Mouse (Mus musculus): ENCODE data around the gene Hoxb13. TPM values are rescaled to one million over a fixed set of nuclear protein-coding genes. Genes with fewer than 3 reads are reported as not detected.

Hoxb13 gene
- polyA plus RNA-seq, 1 experiment = not detected

GRCm38 (mm10) chr11:96171601-96172000, 22.5 kb upstream of the Hoxb13 start:
- H3K27ac ChIP-seq (ENCODE audit: insufficient read depth, low read length) = no peak overlapping the region
- H3K27me3 ChIP-seq (ENCODE audit: control insufficient read depth, insufficient read depth, low read length) = peaks cover 11% of the 10 kb centered on the region; the same call in 1 of the 2 replicates
- H3K4me1 ChIP-seq (ENCODE audit: control insufficient read depth, insufficient read depth, low read length) = no peaks in the 10 kb centered on the region
- TF ChIP-seq CTCF (IDR thresholded peaks at IDR 0.05; ENCODE audit: borderline replicate concordance, insufficient read depth, low read depth, low read length) (no peak), POLR2A (IDR thresholded peaks at IDR 0.05; ENCODE audit: borderline replicate concordance, insufficient read depth, low read length) (no peak)
- no peak for DNase-seq
- WGBS = 6% methylated on average over 3 of the region's 3 CpGs
- no peak overlapping the region for H3K4me3 ChIP-seq (replicated peaks; ENCODE audit: insufficient read depth, low read depth, low read length)

- Histone ChIP-seq H3K27me3 (ENCODE audit: control insufficient read depth, insufficient read depth, low read length) (peaks cover 11% of the 10 kb centered on the region; the same call in 1 of the 2 replicates), H3K4me1 (ENCODE audit: control insufficient read depth, insufficient read depth, low read length) (no peaks in the 10 kb centered on the region), H3K4me3 (replicated peaks; ENCODE audit: insufficient read depth, low read depth, low read length) (no peak overlapping the region), H3K27ac (ENCODE audit: insufficient read depth, low read length) (no peak overlapping the region)
- TF ChIP-seq CTCF (IDR thresholded peaks at IDR 0.05; ENCODE audit: borderline replicate concordance, insufficient read depth, low read depth, low read length) = no peak
- no peak for TF ChIP-seq POLR2A (IDR thresholded peaks at IDR 0.05; ENCODE audit: borderline replicate concordance, insufficient read depth, low read length)
- no peak for DNase-seq
- 1% methylated on average over 25 of the region's 25 CpGs for WGBS
Observed at GRCm38 (mm10) chr11:96172511-96173287, 21.4 kb upstream of the Hoxb13 start.

DNA sequence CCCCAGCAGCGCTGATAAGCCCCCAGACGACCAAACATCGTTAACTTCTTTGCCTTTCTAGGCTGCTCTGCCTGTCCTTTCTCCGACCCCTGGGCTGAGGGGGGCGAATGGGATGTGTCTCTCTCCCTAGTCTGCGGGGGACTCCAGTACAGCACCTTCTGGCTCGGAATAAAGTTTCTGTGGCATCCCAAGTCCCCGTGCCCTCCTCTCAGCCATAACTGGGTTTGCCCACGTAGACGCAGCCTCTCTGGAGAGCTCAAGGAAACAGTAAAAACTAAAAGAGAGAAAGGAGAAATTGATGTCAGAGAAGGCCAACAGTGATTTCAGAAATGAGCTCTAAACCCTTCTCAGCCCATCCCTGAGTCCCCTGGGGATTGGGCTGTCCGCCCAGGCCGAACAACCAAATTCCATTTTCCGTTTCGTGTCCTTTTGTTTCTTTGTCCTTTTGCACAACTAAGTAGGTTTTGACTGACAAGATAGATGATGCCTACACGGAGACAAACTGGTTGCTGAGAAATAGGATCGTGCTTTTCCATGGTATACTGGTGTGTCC, 20.8 kb upstream of the Hoxb13 start:
- Histone ChIP-seq H3K4me3 (replicated peaks; ENCODE audit: insufficient read depth, low read depth, low read length) (no peak overlapping the region), H3K27me3 (ENCODE audit: control insufficient read depth, insufficient read depth, low read length) (peaks cover 14% of the 10 kb centered on the region; the same call in 1 of the 2 replicates), H3K27ac (ENCODE audit: insufficient read depth, low read length) (no peak overlapping the region), H3K4me1 (ENCODE audit: control insufficient read depth, insufficient read depth, low read length) (no peaks in the 10 kb centered on the region)
- WGBS = 1% methylated on average over 16 of the region's 16 CpGs
- DNase-seq = no peak
- no peak for TF ChIP-seq CTCF (IDR thresholded peaks at IDR 0.05; ENCODE audit: borderline replicate concordance, insufficient read depth, low read depth, low read length)
- no peak for TF ChIP-seq POLR2A (IDR thresholded peaks at IDR 0.05; ENCODE audit: borderline replicate concordance, insufficient read depth, low read length)

GRCm38 (mm10) chr11:96174881-96175280, 19.2 kb upstream of the Hoxb13 start:
- TF ChIP-seq POLR2A (IDR thresholded peaks at IDR 0.05; ENCODE audit: borderline replicate concordance, insufficient read depth, low read length) = no peak
- no peak for TF ChIP-seq CTCF (IDR thresholded peaks at IDR 0.05; ENCODE audit: borderline replicate concordance, insufficient read depth, low read depth, low read length)
- 4% methylated on average over 6 of the region's 6 CpGs for WGBS

GRCm38 (mm10) chr11:96175511-96175910, 18.6 kb upstream of the Hoxb13 start:
- 2% methylated on average over 17 of the region's 17 CpGs for WGBS
- Histone ChIP-seq H3K4me1 (ENCODE audit: control insufficient read depth, insufficient read depth, low read length) (no peaks in the 10 kb centered on the region), H3K27me3 (ENCODE audit: control insufficient read depth, insufficient read depth, low read length) (peaks cover 16% of the 10 kb centered on the region; the same call in 1 of the 2 replicates), H3K27ac (ENCODE audit: insufficient read depth, low read length) (no peak overlapping the region), H3K4me3 (replicated peaks; ENCODE audit: insufficient read depth, low read depth, low read length) (no peak overlapping the region)
- no peak for TF ChIP-seq POLR2A (IDR thresholded peaks at IDR 0.05; ENCODE audit: borderline replicate concordance, insufficient read depth, low read length)
- no peak for TF ChIP-seq CTCF (IDR thresholded peaks at IDR 0.05; ENCODE audit: borderline replicate concordance, insufficient read depth, low read depth, low read length)
- DNase-seq = no peak

More at GRCm38 (mm10) chr11:96174881-96175280, 19.2 kb upstream of the Hoxb13 start:
- peaks cover 17% of the 10 kb centered on the region; the same call in 1 of the 2 replicates for H3K27me3 ChIP-seq (ENCODE audit: control insufficient read depth, insufficient read depth, low read length)
- no peak for DNase-seq
- no peak overlapping the region for H3K27ac ChIP-seq (ENCODE audit: insufficient read depth, low read length)
- no peaks in the 10 kb centered on the region for H3K4me1 ChIP-seq (ENCODE audit: control insufficient read depth, insufficient read depth, low read length)
- no peak overlapping the region for H3K4me3 ChIP-seq (replicated peaks; ENCODE audit: insufficient read depth, low read depth, low read length)

GRCm38 (mm10) chr11:96175951-96176530, 18.1 kb upstream of the Hoxb13 start:
- Histone ChIP-seq H3K27me3 (ENCODE audit: control insufficient read depth, insufficient read depth, low read length) (peaks cover 15% of the 10 kb centered on the region; the same call in 1 of the 2 replicates), H3K4me3 (replicated peaks; ENCODE audit: insufficient read depth, low read depth, low read length) (no peak overlapping the region), H3K4me1 (ENCODE audit: control insufficient read depth, insufficient read depth, low read length) (no peaks in the 10 kb centered on the region), H3K27ac (ENCODE audit: insufficient read depth, low read length) (no peak overlapping the region)
- WGBS = 5% methylated on average over 9 of the region's 9 CpGs
- DNase-seq = no peak
- TF ChIP-seq POLR2A (IDR thresholded peaks at IDR 0.05; ENCODE audit: borderline replicate concordance, insufficient read depth, low read length) (no peak), CTCF (IDR thresholded peaks at IDR 0.05; ENCODE audit: borderline replicate concordance, insufficient read depth, low read depth, low read length) (no peak)

GRCm38 (mm10) chr11:96176841-96177240, 17.3 kb upstream of the Hoxb13 start:
- H3K4me1 ChIP-seq (ENCODE audit: control insufficient read depth, insufficient read depth, low read length) = no peaks in the 10 kb centered on the region
- H3K27me3 ChIP-seq (ENCODE audit: control insufficient read depth, insufficient read depth, low read length) = peaks cover 15% of the 10 kb centered on the region; the same call in 1 of the 2 replicates
- TF ChIP-seq POLR2A (IDR thresholded peaks at IDR 0.05; ENCODE audit: borderline replicate concordance, insufficient read depth, low read length) (no peak), CTCF (IDR thresholded peaks at IDR 0.05; ENCODE audit: borderline replicate concordance, insufficient read depth, low read depth, low read length) (no peak)
- H3K4me3 ChIP-seq (replicated peaks; ENCODE audit: insufficient read depth, low read depth, low read length) = no peak overlapping the region
- 5% methylated on average over 10 of the region's 10 CpGs for WGBS
- H3K27ac ChIP-seq (ENCODE audit: insufficient read depth, low read length) = no peak overlapping the region
- DNase-seq = no peak
